Mouse (Mus musculus) activated CD4-positive, CD25-positive, alpha-beta regulatory T cell, adult 4 months (primary cell): ENCODE data around the gene Snd1. TPM values are rescaled to one million over a fixed set of nuclear protein-coding genes. Genes with fewer than 3 reads are reported as not detected.

ENCODE experiments used
- ATAC-seq: one replicate; pipeline ENCODE4 v1.8.0; 2017
- polyA plus RNA-seq, 2 experiments: library from polyadenylated mRNA; unstranded; fragments of 100-300 nt; shearing (Covaris generic); gene quantifications; one replicate each; pipeline ENCODE4 v1.2.1; 2017

Snd1 gene
- polyA plus RNA-seq, 2 experiments from 2014 or later = 48.2 to 54.6 TPM

DNA sequence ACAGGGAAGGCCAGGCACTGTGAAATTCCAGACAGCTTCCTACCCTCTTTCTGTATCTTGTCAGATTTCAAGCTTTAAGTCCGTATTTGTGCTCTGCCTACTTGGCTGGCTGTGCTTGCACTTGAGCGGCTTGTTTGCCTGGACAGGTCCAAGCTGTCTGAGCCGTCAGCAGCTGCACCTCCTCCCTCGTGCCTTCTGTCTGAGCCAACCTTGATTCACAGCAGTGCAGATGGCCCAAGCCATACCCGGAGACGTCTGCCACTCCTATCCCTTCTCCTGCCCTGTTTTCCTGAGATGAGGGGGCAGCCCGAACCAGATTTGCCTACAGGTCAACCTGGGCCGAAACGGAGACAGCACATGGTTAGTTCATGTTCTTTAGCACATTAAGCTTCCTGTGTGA is 342.1 kb downstream of the Snd1 start:
- no peak for ATAC-seq

DNA sequence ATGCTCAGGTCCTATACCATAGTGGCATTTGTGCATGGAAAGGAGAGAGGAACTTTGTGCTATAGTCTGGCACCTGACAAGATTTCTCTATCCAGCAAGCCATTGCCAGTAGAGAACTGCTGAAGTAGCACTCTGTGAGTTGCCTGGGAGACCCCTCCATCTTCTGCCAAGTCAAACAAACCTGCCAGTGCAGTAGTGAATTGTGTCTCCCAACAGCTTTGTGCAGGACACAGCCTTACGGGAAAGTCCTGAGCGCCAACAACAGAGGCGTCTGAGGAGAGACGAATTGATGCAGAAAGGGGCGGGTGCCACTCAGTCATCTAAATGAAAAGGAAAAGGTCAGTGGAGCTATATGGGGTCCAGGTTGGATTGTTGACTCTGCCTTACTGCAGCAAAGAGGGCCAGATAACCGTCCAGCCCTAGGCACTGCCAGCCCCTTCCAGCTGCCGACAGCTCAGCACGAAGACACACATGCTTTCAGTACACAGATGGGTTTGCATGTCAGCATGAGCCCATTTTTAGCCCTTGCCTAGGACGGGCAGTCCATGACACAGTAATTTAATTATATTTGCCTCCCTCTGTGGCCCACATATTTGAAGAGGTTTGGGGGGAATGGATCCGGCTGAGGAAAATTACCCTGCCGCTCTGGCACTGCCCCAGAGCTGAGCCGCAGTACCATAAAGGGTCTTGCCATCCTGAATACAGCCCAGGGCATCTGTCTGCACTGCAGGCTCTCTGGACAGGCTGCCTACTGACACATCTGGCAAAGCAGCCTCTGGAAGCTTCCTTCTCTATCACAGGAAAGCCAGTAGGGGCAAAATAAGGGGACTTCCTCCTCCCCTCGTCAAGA is 344.8 kb downstream of the Snd1 start:
- no peak for ATAC-seq

DNA sequence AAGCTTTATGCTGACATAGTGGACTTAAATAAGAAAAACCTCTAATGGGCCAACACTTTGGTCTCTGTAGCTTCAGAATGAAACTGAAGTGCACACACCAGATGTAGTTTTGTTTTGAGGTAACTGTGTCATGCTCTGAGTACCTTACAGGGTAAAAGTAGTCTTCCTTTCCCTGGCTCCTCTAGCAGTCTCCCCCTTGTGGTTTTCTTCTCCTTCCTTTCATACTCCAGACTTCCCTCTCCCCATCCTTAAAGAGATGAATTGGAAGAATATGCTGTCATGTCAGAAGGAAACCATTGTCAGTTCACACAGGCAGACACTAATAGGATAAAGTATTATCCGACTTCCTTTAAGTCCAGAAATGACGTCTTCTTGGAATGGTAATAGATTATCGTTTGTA is 347.4 kb downstream of the Snd1 start:
- ATAC-seq = no peak

DNA sequence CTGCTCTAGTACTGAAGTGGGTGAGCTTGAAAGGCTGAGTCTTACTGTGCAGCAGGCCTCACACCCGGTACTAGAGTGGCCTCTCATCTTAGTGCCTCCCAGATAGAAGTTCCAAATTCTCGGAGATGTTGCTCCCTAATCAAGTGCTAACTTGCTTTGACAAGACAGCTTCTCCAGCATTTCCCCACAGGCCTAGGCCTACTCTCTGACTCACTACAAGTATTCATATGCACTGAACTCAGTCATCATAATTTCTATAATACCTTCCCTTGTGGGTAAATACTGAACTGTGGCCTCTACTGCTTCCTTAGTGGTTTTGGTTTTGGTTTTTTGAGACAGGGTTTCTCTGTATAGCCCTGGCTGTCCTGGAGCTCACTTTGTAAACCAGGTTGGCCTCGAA is 348.4 kb downstream of the Snd1 start:
- ATAC-seq = no peak

DNA sequence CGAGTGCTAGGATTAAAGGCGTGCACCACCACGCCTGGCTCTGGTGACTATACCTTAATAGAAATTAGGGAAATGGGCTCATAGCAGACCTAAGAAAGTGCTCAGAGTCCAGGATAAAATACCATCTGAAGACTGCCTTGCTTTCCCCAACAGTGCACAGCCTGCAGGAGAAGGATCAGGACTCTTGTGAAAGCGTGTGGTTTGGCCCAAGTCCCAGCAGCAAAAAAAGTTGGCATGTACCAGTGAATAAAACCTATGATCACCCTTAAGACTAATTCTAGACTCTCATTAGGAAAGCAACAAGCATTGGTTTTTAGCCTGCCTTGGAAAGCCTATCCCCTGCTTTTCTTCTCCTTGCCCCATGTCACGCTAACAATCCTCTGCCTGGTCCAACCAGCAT is 348.9 kb downstream of the Snd1 start:
- ATAC-seq = no peak

DNA sequence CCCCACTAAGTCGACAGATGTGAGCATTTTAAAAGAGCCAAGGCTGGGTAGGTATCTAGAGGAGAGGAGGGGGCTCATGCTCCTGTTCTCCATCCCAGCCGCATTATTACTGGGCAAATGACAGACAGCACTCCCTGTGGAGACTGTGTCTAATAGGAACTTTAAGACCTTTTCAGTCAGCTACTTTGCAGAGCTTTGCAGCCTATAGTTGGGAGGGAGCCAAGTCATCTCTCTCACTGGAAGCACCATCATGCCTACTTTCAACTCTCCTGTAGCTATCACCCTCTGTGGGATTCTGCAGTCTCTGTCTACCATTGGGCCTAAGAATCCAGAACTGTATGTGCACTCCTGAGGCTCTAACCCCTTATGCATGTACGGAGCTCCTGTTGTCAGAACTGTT is 351.0 kb downstream of the Snd1 start:
- ATAC-seq = no peak

DNA sequence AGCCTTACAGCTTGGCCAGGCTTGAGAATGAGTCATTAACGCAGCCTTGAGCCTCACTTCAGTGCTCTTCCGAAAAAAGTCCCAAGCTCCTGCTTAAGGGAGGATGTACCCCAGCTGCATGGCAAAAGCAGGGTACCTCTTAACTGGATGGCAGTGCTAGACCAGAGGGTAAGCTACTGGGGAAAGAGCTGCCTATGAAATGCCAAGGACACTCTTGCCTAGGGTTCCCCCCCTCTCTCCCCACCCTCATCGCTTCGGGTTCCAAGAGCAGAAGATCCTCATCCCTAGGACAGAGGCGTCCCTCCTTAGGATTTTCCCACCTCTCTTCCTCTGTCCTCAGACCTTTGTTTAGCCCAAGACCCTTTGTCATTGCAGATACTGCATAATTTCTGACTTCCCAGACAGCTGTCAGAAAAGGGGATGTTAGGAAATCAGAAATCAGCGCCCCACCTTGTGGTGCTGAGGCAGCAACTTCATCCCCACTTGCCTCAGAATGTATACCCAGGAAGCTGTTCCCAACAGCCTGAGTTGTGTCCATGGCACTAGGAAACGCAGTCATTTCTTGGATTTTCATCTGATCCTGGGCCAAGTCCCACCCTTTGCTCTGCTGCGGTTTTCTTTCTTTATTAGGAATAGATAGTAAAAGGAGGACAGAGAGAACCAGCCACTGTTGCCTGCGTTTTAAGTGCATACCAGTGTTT is 351.9 kb downstream of the Snd1 start:
- ATAC-seq = no peak

DNA sequence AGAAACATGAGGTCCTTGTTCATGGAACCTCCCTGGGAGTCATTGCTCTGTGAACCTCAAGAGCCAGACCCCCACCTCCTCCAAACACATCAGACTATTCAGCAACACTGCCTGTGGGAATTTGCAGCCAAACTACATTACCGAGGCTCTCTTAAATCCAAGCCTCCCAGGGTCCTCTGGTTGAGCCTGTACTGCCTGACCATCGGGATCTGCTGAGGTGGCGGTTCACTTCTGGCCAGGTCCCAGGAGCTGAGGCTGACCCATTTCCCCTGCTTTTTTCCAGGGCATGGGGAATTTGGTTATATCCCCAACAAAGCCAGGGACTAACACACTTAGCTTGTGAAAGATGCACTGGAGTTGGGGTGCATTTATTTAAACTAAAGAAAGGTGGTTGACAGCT is 352.6 kb downstream of the Snd1 start:
- ATAC-seq = no peak

DNA sequence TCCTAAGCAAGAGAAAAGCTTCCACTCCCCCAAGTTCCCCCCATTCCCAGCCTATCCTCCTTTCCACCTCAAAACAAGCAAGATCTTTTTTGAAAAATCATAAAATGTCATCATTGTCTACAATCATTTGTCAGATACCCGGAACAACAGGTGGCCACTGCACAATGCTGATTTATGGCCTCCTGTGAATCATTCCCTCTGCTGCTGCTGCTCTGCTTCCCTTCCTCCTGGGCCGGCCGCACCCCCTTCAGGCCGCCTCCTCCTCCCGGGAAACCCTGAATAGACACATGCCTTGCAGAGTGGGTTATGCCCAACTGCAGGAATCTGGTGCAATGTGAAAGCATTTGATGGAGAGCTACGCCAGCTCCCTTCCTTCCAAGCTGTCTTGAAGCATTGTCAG is 353.7 kb downstream of the Snd1 start:
- no peak for ATAC-seq

DNA sequence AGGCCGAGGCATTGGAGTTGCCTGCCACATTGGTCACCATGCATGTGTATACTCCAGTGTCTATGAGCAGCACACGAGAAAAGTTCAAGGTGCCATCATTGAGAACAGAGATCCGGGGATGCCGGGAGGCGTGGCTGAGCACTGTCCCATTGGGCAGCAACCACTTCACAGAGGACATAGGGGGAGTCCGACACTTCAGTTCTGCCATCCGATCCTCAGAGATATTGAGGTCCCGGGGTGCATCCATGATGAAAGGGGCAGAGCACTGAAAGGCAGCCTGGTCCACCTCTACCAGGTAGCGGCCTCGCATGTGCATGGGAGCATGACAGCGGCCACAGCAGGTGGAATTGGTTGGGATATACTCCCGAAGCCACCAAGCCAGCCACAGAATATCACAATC is 355.4 kb downstream of the Snd1 start:
- no peak for ATAC-seq

DNA sequence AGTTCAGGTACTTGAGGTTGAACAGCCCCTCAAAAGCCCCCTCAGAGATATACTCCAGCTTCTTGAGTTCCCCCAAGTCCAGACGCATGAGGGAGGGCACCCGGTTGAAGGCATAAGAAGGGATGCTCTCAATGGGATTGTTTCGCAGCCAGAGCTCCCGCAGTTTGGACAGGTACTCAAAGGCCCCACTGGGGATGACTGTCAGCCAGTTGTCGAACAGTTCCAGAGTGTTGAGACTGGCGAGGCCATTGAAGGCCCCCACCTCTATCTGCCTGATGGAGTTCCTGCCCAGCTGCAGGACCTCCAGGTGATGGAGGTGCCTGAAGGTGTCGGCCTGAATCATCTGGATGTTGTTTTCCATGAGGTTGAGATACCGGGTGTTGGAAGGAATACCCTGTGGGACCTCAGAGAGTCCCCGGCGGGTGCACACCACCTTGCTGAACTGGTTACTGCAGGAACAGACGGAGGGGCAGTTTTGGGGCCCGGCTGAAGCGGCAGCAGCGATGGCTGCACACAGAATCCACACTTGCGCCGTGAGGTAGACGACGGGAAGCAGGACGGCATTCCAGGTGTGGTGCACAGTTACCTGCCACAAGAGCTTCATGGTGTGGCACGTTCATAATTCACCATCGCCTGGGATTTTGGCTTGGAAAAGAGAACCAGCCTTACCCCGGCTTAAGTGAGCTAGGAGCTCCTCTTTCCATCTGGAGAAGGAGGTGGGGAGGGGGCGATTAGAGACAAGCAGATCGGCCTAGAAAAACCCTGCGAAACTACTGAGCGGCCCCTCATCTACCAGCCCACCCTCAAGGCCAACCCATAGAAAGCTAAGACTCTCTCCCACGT is 356.3 kb downstream of the Snd1 start, which contains the start of gene Lrrc4:
Gene Lrrc4, minus strand, starts transcription at position 737 of the 843 bp plus-strand sequence.
- ATAC-seq = no peak

DNA sequence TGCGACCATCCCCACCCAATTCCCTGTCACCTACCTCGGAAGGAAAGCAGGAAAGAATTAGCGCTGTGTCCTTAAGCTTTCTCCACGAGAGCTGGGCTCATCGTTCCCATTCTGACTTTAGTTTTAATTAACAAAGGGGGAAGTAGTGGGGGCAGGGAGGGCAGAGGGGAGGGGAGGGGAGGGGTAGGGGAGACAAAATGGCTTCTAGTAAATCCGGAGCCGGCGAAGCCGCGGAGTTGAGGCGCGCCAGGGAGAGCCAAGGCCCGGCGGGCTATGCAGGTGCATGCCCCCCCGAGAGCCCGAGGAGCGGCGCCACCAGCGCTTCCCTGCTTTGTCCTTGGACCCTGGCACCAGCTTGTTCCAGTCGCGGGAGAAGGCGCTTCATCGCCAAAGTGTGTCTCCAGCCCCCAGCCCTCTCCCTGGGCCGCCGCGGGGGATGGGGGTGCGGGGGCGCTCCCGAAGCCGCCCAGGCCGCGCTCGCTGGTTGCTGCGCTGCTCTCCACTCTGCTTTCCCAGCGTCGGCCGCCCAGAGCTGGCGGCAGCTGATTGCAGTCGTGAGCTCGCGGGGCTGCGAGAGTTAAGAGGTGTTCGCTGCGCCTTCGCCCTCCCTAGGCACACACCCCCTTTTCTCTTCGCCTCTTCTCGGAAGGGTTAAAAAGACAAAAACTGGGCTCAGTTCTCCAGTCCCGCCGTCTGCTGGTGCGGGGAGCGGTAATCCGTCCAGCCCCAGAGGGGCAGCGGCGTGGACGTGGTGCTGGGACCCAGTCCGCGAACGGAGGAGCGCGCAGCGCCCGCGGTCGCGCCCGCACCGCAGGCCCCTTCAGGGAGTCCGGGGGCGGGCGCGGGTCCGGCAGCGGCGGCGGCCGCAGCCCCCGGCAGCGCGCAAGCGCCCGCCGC is 357.2 kb downstream of the Snd1 start:
- ATAC-seq = no peak

DNA sequence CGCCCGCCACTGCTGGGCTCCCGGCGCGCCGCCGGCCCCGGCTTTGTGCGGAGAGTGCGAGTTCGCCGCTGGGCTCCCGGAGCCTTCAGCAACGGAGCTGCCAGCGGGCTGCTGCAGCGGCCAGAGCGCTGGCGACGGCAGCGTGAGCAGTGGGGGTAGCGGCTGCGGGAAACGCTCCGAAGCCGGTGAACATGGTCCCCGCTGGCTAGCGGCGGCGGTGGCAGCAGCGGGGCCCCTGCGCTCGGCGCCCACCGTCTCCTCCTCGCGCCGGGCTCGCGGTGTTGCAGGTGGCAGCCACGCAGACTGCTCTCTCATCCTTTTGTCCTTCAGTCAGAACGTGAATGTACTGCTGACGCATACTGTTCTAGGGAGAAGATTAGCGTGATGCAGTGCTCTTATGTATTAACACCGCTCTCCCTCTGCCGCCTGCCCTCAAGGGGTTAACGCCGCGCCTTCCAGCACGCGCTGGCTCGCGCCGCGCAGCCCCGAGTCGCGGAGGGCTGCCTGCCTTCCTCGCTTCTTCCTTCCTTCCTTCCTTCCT is 357.9 kb downstream of the Snd1 start:
- peak; percentile 20 for ATAC-seq

DNA sequence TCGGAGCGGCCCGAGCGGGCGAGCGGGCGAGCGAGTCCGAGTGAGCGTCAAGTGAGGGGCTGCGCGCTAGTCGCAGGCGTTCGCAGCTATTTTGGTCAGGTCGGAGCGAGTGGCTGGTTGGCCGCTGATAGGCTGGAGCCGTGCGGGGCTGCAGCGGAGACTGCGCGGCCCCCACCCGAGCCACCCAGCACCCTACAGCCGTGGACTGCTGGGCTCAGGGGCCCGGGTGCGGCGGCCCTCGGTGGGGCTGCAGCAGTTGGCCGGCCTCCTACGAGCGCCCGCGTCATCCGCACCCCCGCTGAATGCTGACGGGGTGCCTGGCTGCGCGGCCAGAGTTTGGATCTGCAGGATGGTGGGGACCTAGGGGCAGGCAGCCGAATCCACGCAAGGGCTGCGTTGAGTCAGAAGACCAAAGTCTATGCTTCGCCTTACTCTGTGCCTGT is 358.5 kb downstream of the Snd1 start:
- ATAC-seq = no peak

DNA sequence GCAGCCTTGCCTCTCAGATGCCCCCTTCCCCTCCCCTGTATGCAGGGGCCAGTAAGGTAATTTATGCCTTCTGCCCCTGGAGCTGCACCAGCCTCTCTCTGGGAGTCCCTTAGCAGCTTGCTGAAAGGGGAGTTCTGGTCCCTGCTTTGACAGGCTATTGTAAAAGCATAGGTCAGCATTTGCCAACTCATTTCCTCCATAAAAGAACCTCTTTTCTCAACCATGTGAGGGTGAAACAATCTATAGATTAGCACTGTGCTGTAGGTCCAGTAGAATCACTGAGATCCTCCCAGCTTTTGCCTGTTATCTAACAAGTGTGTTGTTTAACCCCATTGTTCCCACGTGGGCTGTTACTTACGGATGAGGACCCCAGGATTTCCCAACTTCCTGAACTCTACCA is 359.1 kb downstream of the Snd1 start:
- ATAC-seq = no peak

DNA sequence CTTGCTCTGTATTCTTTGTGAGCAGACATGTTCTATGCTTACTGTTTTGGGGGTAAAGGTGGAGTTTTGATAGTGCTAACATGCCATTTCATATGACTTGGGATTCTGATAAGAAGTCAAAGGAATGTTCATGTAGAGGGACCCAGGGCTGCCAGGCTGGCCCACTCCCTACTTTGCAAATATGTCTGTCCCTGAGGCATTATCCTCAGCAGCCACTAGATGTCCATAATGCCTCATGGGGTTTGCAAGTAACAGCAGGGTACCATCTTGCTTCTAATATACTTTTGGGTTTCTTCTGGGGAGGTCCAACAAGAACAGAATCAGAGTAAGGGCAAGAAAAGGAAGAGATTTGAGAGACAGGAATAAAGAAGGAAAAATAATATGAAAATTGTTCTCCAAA is 361.7 kb downstream of the Snd1 start:
- ATAC-seq = no peak

DNA sequence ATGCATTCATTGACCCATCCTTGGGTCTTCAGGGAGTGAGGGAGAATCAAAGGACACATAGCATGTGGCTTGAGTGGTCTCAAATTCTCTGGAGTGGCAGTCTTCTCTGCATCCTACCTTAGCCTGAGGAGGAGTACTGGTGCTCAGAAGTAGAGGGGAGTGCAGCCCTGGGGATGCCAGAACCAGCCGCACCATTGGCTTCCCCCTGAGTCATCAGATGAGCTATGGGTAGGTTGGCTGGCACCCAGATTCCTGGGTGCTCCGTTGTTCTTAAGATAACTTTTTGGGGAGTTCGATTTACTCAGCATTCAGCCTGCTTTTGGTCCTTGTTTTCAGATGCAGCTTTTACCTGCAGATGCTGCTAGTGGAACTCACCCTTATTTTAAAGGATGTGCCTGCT is 366.6 kb downstream of the Snd1 start:
- no peak for ATAC-seq

DNA sequence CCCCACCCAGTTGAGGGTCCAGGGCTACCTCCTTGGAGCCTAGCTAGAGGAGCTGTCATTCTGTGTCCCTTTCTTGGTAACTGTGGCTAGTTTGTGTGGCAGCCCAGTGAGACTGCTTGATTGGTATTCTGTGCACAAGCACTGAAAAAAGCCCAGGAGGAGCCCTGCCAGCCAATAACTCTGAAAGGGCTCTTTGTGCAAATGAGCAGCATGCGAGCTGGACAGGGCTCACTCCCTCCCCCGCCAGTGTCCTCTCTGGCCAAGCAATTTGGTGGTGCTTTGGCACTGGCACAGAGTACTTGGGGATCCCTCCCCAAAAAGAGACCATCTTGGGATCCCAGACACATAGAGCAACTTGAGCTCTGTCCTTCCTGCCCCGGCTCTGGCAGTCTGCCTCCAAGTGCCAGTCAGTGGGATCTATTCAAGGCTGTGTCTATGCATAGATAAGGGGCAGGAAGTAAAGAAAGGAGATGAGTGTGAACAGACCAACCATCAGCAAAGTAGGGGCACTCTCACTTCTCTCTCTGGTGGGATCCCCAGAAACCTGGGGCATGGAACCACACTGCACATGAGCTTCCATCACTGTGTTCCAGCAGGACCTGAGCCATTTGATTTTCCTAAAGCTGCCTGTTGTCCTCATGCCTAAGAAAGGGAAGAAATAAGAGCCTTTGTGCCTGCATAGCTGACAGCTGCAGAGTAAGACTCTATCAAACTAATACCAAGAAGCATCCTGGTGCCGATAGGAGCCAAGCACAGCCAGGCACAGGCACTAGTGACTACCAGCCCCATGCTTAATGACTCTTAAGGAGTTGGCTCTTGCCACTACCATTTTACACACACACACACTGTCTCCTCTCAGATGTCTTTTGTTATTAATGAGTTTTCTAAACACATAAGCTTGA is 367.7 kb downstream of the Snd1 start:
- no peak for ATAC-seq

DNA sequence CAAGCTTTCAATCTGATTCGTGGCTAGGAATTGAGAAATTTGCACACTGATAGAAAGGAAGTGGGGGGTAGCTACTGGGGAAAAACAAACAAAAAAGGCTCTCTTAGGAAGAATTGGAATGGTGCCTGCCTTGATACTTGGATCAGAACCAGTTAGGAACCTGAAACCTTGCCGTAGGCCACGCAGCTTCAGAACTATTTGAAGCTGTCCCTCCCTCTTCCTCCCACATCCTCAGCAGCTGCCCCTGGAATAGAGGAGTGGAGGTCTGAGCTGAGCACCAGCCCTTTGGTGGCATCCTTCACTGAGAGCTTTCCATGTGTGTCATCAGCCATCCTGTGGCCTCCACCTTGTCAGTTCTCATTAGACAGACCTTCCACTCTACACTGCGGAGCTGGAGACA is 370.7 kb downstream of the Snd1 start:
- no peak for ATAC-seq

DNA sequence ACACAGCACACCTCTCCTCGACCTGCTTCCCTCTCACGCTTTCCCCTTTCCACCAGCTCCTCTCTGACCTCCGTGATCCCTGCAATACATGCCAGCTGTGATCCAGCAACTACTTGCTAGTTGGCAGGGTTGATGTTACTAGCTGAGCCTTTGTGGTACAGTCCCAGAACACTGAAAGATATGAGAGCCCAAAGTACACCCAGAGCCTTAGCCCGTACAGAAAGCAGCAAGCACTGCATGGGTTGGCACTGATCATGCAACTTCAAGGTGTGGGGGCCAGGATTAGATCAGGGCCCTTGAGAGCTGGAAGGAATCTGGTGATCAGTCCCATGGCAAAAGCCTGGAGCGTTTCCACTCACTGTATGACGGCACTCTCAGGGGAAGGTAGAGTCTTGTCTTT is 372.7 kb downstream of the Snd1 start:
- no peak for ATAC-seq

DNA sequence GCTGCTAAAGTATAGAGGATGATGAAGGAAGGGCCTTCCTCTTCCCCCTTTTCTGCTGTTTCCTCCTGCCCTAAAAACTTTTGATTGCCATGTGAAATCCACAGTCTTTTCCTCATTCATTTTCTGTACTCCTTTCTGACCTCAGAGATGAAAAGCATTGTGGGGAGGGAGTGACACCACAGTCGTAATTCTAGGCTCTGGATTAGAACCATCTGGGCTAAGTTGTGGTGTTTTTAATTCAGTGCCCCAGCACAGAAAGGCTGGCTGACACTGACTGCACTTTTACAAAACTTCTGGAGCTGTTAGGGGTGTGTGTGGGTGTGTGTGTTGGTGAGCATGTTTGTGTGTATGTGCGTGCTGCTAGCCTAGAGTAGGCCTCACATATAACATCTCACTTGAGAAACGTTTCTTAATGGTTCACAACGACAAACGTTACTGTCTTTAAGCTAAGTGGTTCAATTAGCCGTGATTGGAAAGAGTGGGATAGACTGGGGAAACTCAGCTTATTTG is 373.4 kb downstream of the Snd1 start:
- no peak for ATAC-seq
